Mouse (Mus musculus): ENCODE data around the gene Wdr34. TPM values are rescaled to one million over a fixed set of nuclear protein-coding genes. Genes with fewer than 3 reads are reported as not detected.

Gene Wdr34
- polyA plus RNA-seq, 1 experiment from 2014 or later, result 29.0 TPM

DNA sequence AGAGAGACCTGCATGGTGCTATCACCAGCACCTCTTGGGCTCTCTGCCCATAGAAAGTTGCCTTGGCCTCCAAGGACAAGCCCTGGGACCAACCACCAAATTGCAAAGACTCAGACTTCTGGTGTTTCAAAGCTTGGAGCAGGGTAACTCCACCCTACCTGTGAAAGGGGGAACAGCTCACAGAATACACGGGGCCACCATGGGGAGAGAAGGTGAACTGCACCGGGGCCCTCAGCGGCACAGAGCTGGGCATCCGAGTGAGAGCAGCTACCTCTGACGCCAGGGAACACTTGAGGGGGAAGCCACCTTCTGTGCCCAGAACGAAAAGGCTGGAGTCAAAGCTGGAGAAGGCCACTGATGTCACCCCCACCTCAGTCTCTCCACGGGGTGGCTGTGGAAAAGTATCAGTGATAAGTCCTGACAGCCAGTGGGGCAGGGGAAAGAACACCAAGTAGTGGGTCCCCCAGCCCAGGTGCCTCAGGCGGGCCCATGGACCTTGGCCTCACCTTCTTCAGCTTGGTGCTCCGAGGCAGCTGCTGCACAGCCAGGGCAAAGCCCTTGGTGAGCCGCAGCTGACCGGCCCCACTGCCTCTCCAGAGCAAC, 16.3 kb downstream of the Wdr34 start:
- 48% methylated on average over 6 of the region's 11 CpGs for WGBS
- DNase-seq (ENCODE audit: low spot score), result no peak
- H3K27ac ChIP-seq (replicated peaks; ENCODE audit: low read depth, low read length), result no peak overlapping the region

GRCm38 (mm10) chr2:30026997-30027396, 21.7 kb downstream of the Wdr34 start:
- H3K9ac ChIP-seq (ENCODE audit: low read depth, low read length), result no peak overlapping the region
- no peak for ATAC-seq (ENCODE audit: low read depth)
- no peak for DNase-seq (ENCODE audit: low spot score)

More for the DNA sequence above, 16.3 kb downstream of the Wdr34 start:
- no peaks in the 10 kb centered on the region for H3K27me3 ChIP-seq (replicated peaks; ENCODE audit: control insufficient read depth, insufficient read depth, low read length)
- no peaks in the 10 kb centered on the region for H3K4me1 ChIP-seq (ENCODE audit: control insufficient read depth, insufficient read depth, low read length)
- no peak overlapping the region for H3K4me2 ChIP-seq (ENCODE audit: low read depth, low read length)
- H3K4me3 ChIP-seq (ENCODE audit: low read depth, low read length), result no peak overlapping the region
- no peak for ATAC-seq (ENCODE audit: low read depth)
- no peaks in the 10 kb centered on the region for H3K9me3 ChIP-seq (ENCODE audit: control insufficient read depth, low read length)
- H3K36me3 ChIP-seq (ENCODE audit: control insufficient read depth, insufficient read depth, low read length), result peaks cover 73% of the 10 kb centered on the region
- no peak overlapping the region for H3K9ac ChIP-seq (ENCODE audit: low read depth, low read length)

GRCm38 (mm10) chr2:30025454-30025853, 23.2 kb downstream of the Wdr34 start:
- Histone ChIP-seq H3K4me3 (ENCODE audit: low read depth, low read length) (no peak overlapping the region), H3K4me1 (ENCODE audit: control insufficient read depth, insufficient read depth, low read length) (no peaks in the 10 kb centered on the region), H3K27me3 (replicated peaks; ENCODE audit: control insufficient read depth, insufficient read depth, low read length) (no peaks in the 10 kb centered on the region), H3K9me3 (ENCODE audit: control insufficient read depth, low read length) (no peaks in the 10 kb centered on the region), H3K36me3 (ENCODE audit: control insufficient read depth, insufficient read depth, low read length) (peaks cover 100% of the 10 kb centered on the region), H3K27ac (replicated peaks; ENCODE audit: low read depth, low read length) (no peak overlapping the region), H3K9ac (ENCODE audit: low read depth, low read length) (no peak overlapping the region), H3K4me2 (ENCODE audit: low read depth, low read length) (no peak overlapping the region)
- ATAC-seq (ENCODE audit: low read depth), result no peak
- DNase-seq (ENCODE audit: low spot score), result no peak
- 84% methylated on average over 4 of the region's 4 CpGs for WGBS

More at GRCm38 (mm10) chr2:30026997-30027396, 21.7 kb downstream of the Wdr34 start:
- H3K4me3 ChIP-seq (ENCODE audit: low read depth, low read length), result no peak overlapping the region
- H3K4me1 ChIP-seq (ENCODE audit: control insufficient read depth, insufficient read depth, low read length), result no peaks in the 10 kb centered on the region
- 92% methylated on average over 5 of the region's 5 CpGs for WGBS
- peaks cover 100% of the 10 kb centered on the region for H3K36me3 ChIP-seq (ENCODE audit: control insufficient read depth, insufficient read depth, low read length)
- H3K9me3 ChIP-seq (ENCODE audit: control insufficient read depth, low read length), result no peaks in the 10 kb centered on the region
- H3K4me2 ChIP-seq (ENCODE audit: low read depth, low read length), result no peak overlapping the region
- H3K27me3 ChIP-seq (replicated peaks; ENCODE audit: control insufficient read depth, insufficient read depth, low read length), result no peaks in the 10 kb centered on the region
- H3K27ac ChIP-seq (replicated peaks; ENCODE audit: low read depth, low read length), result no peak overlapping the region

DNA sequence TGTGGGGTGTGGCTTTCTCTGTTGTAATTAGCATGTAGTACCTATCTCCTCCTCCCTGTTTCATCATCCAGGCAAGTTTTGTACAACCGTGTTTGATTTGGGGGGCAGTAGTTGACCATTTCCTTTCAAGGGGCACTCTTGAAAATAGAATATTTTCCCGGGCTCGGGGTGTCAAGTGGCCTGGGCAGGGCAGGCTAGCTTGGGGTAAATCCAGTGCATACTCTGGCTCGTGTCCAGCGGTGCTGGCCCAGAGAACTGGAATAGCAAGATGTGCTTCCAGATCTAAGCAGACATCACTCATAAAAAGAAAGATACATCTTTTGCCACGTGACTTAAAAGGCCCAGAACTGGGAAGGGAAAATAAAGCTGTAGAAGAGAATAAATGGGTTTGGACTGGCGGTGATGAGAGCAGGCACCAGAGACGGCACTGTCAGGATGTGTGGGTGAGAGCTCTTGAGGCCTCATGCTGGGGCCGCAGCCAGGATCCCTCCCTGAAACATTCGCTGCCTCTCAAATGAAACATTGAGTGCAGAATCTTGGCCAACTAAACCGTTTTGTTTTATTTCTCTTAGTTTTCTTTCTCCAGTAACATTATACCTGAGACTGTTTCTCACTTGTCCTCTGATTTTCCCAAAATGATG, 34.2 kb downstream of the Wdr34 start:
- WGBS, result 85% methylated on average over 11 of the region's 11 CpGs
- H3K36me3 ChIP-seq (ENCODE audit: control insufficient read depth, insufficient read depth, low read length), result peaks cover 97% of the 10 kb centered on the region
- no peaks in the 10 kb centered on the region for H3K27me3 ChIP-seq (replicated peaks; ENCODE audit: control insufficient read depth, insufficient read depth, low read length)
- ATAC-seq (ENCODE audit: low read depth) (no peak), DNase-seq (ENCODE audit: low spot score) (no peak)
- H3K27ac ChIP-seq (replicated peaks; ENCODE audit: low read depth, low read length), result no peak overlapping the region
- H3K4me2 ChIP-seq (ENCODE audit: low read depth, low read length), result no peak overlapping the region
- H3K9me3 ChIP-seq (ENCODE audit: control insufficient read depth, low read length), result no peaks in the 10 kb centered on the region
- H3K9ac ChIP-seq (ENCODE audit: low read depth, low read length), result no peak overlapping the region
- no peaks in the 10 kb centered on the region for H3K4me1 ChIP-seq (ENCODE audit: control insufficient read depth, insufficient read depth, low read length)
- no peak overlapping the region for H3K4me3 ChIP-seq (ENCODE audit: low read depth, low read length)

DNA sequence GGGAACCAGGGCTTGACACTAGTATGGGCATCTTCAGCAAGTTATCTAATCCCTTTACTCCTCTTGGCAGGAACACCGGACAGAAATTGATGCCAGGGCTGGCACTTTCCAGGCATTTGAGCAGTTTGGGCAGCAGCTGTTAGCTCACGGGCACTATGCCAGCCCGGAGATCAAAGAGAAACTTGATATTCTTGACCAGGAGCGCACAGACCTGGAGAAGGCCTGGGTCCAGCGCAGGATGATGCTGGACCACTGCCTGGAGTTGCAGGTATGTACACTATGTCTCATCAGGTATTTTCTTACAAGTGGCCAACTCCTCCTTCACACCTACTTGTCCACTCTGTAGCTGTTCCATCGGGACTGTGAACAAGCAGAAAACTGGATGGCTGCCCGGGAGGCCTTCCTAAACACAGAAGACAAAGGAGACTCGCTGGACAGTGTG, 37.8 kb downstream of the Wdr34 start:
- Histone ChIP-seq H3K9ac (ENCODE audit: low read depth, low read length) (no peak overlapping the region), H3K4me3 (ENCODE audit: low read depth, low read length) (no peak overlapping the region), H3K4me1 (ENCODE audit: control insufficient read depth, insufficient read depth, low read length) (no peaks in the 10 kb centered on the region), H3K27me3 (replicated peaks; ENCODE audit: control insufficient read depth, insufficient read depth, low read length) (no peaks in the 10 kb centered on the region), H3K27ac (replicated peaks; ENCODE audit: low read depth, low read length) (no peak overlapping the region), H3K9me3 (ENCODE audit: control insufficient read depth, low read length) (no peaks in the 10 kb centered on the region), H3K36me3 (ENCODE audit: control insufficient read depth, insufficient read depth, low read length) (peaks cover 100% of the 10 kb centered on the region), H3K4me2 (ENCODE audit: low read depth, low read length) (no peak overlapping the region)
- 87% methylated on average over 8 of the region's 8 CpGs for WGBS
- ATAC-seq (ENCODE audit: low read depth) (no peak), DNase-seq (ENCODE audit: low spot score) (no peak)

- Histone ChIP-seq H3K27me3 (replicated peaks; ENCODE audit: control insufficient read depth, insufficient read depth, low read length) (no peaks in the 10 kb centered on the region), H3K9ac (ENCODE audit: low read depth, low read length) (no peak overlapping the region), H3K36me3 (ENCODE audit: control insufficient read depth, insufficient read depth, low read length) (peaks cover 99% of the 10 kb centered on the region), H3K9me3 (ENCODE audit: control insufficient read depth, low read length) (no peaks in the 10 kb centered on the region), H3K4me3 (ENCODE audit: low read depth, low read length) (no peak overlapping the region), H3K27ac (replicated peaks; ENCODE audit: low read depth, low read length) (no peak overlapping the region), H3K4me1 (ENCODE audit: control insufficient read depth, insufficient read depth, low read length) (no peaks in the 10 kb centered on the region), H3K4me2 (ENCODE audit: low read depth, low read length) (no peak overlapping the region)
- ATAC-seq (ENCODE audit: low read depth), result no peak
- 77% methylated on average over 1 of the region's 1 CpGs for WGBS
- DNase-seq (ENCODE audit: low spot score), result no peak
Observed at GRCm38 (mm10) chr2:30009101-30009500, 39.6 kb downstream of the Wdr34 start.

GRCm38 (mm10) chr2:29991962-29992361, 56.7 kb downstream of the Wdr34 start:
- H3K4me2 ChIP-seq (ENCODE audit: low read depth, low read length), result no peak overlapping the region
- no peak overlapping the region for H3K9ac ChIP-seq (ENCODE audit: low read depth, low read length)
- 56% methylated on average over 2 of the region's 2 CpGs for WGBS
- no peak for ATAC-seq (ENCODE audit: low read depth)
- H3K27me3 ChIP-seq (replicated peaks; ENCODE audit: control insufficient read depth, insufficient read depth, low read length), result no peaks in the 10 kb centered on the region
- no peak overlapping the region for H3K27ac ChIP-seq (replicated peaks; ENCODE audit: low read depth, low read length)
- peaks cover 99% of the 10 kb centered on the region for H3K36me3 ChIP-seq (ENCODE audit: control insufficient read depth, insufficient read depth, low read length)
- no peak overlapping the region for H3K4me3 ChIP-seq (ENCODE audit: low read depth, low read length)
- DNase-seq (ENCODE audit: low spot score), result no peak
- H3K4me1 ChIP-seq (ENCODE audit: control insufficient read depth, insufficient read depth, low read length), result no peaks in the 10 kb centered on the region
- no peaks in the 10 kb centered on the region for H3K9me3 ChIP-seq (ENCODE audit: control insufficient read depth, low read length)

All from embryonic facial prominence, embryonic 14.5 days (tissue).